Comparison of ENCODE assay signal across 13 mouse cellular contexts in the genomic region with DNA sequence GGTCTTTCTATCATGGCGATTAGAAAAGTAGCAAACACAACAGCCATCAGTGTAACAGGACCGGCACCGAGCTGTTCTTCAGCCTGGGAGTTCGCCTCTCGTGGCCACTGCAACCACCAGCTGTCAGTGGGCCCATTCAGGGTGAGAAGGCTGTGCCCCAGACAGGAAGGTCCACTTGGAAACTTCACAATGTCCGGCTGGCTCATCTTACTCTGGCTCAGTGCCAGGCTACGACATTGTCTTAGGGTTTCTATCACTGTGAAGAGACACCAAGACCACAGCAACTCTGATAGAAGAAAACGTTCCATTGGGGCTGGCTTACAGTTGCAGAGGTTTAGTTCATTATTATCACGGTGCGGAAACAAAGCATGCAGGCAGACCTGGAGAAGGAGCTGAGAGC. TPM values are rescaled to one million over a fixed set of nuclear protein-coding genes. Genes with fewer than 3 reads are reported as not detected.
DNase-seq lines count a peak whose midpoint lies in the region; ATAC-seq lines count a peak whose summit lies in the region.
"Had no signal": no experiment of that assay in that cellular context is flagged by ENCODE, and none has a peak within 500 bp of the region (broad histone marks: within the 10 kb centered on the region; RNA-seq: fewer than 3 reads in every experiment).

No protein-coding gene starts in this region.

- H3K4me1 ChIP-seq in hindbrain, embryonic 14.5 days (replicated peaks; ENCODE audit: control insufficient read depth, insufficient read depth, low read length) = peaks cover 69% of the 10 kb centered on the region

- no peaks in the 10 kb centered on the region for H3K9me3 ChIP-seq in hindbrain, embryonic 14.5 days (ENCODE audit: control insufficient read depth, low read length)

- no peak overlapping the region for H3K9ac ChIP-seq in hindbrain, embryonic 14.5 days

- intact Hi-C loops in heart, postnatal 25 days (cut with DNase I) = no loop called here

- no peak for ATAC-seq in hindbrain, embryonic 14.5 days (ENCODE audit: low FRiP score)
- ATAC-seq: activated CD4-positive, CD25-positive, alpha-beta regulatory T cell, adult 4 months had no signal

- 58% methylated on average over 10 of the region's 10 CpGs for WGBS in hindbrain, embryonic 14.5 days

- no peaks in the 10 kb centered on the region for H3K36me3 ChIP-seq in hindbrain, embryonic 14.5 days (replicated peaks; ENCODE audit: control insufficient read depth, insufficient read depth)

- H3K4me2 ChIP-seq in hindbrain, embryonic 14.5 days (replicated peaks) = no peak overlapping the region

- peak overlapping the region; percentile 57; the same call in 1 of the 2 replicates for H3K27ac ChIP-seq in hindbrain, embryonic 14.5 days

- H3K4me3 ChIP-seq in hindbrain, embryonic 14.5 days (replicated peaks; ENCODE audit: low read length) = no peak overlapping the region
- H3K4me3 ChIP-seq: megakaryocyte, embryonic 14.5 days had no signal

- H3K27me3 ChIP-seq in hindbrain, embryonic 14.5 days (ENCODE audit: control insufficient read depth, insufficient read depth, low read length) = no peaks in the 10 kb centered on the region

- peak; percentile 51 to 71 for DNase-seq in adrenal gland, adult (ENCODE audit: inconsistent age in 2 of 2, low spot score in 1 of 2)
- no peak for DNase-seq in adrenal gland, postnatal 10 days
- peak; percentile 37 for DNase-seq in heart, postnatal 4 days
- no peak for DNase-seq in heart, postnatal 25 days (ENCODE audit: low spot score)
- no peak for DNase-seq in hindbrain, embryonic 14.5 days (ENCODE audit: low spot score)
- DNase-seq in lung, postnatal 14 days = peak; percentile 56
- no peak for DNase-seq in gastrocnemius, adult 8-10 months (ENCODE audit: low spot score in 2 of 2)
- DNase-seq in right cerebral cortex, adult 18-20 months = no peak
- DNase-seq: cerebellum, adult 11 months; layer of hippocampus, postnatal 36 days; thymus, adult 2 months had no signal

RNA-seq across cellular contexts. Expression of gene Tspan18, which starts 45.1 kb away (rescaled TPM):
- total RNA-seq in adrenal gland, postnatal 10 days (2021) = 100 to 1,000 TPM in 1 of 2 experiments, 10 to 100 TPM in 1; 84.9 to 114 TPM
- total RNA-seq in heart, postnatal 4 days (2021) = 10 to 100 TPM; 60.2 to 64.7 TPM
- 10 to 100 TPM; 15.6 to 18.9 TPM for total RNA-seq in heart, postnatal 25 days (2021)
- polyA plus RNA-seq in hindbrain, embryonic 14.5 days (2014; fragmentation: Nextera tagmentation; extraction: Ambion mirVana) = 28.6 and 31.3 TPM in 2 replicates
- 1 to 10 TPM in 3 of 4 experiments, under 1 TPM in 1; 0.97 to 1.5 (median 1.4) TPM for total RNA-seq in gastrocnemius, adult 8-10 months (2022)

Comparison
In these comparisons a context has a peak if more than half of its experiments do, and no peak if none do; other contexts are left out.
1. DNase-seq: peak in adrenal gland, adult (2 of 2), heart, postnatal 4 days (single experiment) and lung, postnatal 14 days (single experiment); none in adrenal gland, postnatal 10 days (single experiment), heart, postnatal 25 days (single experiment), hindbrain, embryonic 14.5 days (single experiment), gastrocnemius, adult 8-10 months (0 of 2) and right cerebral cortex, adult 18-20 months (single experiment).
2. RNA of gene Tspan18, which starts 45.1 kb away (total RNA-seq): 84.9 to 114 TPM in adrenal gland, postnatal 10 days, 60.2 to 64.7 TPM in heart, postnatal 4 days and 15.6 to 18.9 TPM in heart, postnatal 25 days; 0.97 to 1.5 TPM in gastrocnemius, adult 8-10 months; every median in the first group is over 4 times any median in the second.